Mouse (Mus musculus) cortical plate, adult 2 months (tissue): ENCODE results near the gene Mtmr4. TPM values are rescaled to one million over a fixed set of nuclear protein-coding genes. Genes with fewer than 3 reads are reported as not detected.
A peak's percentile ranks its signal among the peaks of the same experiment; 100 is the strongest.

Experiments used
- H3K27ac ChIP-seq: fragments of 200-500 bp; 2 replicates; pipeline ENCODE4 v1.5.1; 2012; ENCODE audit warnings: low read length, control low read depth, inconsistent platforms; ENCODE audit not compliant: insufficient read depth
- H3K4me1 ChIP-seq: fragments of 200-500 bp; 2 replicates; pipeline ENCODE4 v1.6.1; 2011; ENCODE audit warnings: low read length; ENCODE audit not compliant: control insufficient read depth, insufficient read depth
- H3K4me3 ChIP-seq: fragments of 200-500 bp; 2 replicates; pipeline ENCODE4 v1.5.1; 2011; ENCODE audit warnings: mild to moderate bottlenecking, low read length, control low read depth; ENCODE audit not compliant: insufficient read depth
- CTCF ChIP-seq: fragments of 200-500 bp; IDR thresholded peaks from 2 replicates; pipeline ENCODE4 v1.5.1; 2011; ENCODE audit warnings: mild to moderate bottlenecking, control low read depth, low read length; ENCODE audit not compliant: insufficient read depth; ENCODE audit errors: extremely low read depth
- POLR2A ChIP-seq: fragments of 200-500 bp; IDR thresholded peaks from 2 replicates; pipeline ENCODE4 v1.6.1; 2011; ENCODE audit warnings: mild to moderate bottlenecking, low read length, control low read depth; ENCODE audit not compliant: insufficient read depth; ENCODE audit errors: extremely low read depth
- polyA plus RNA-seq: library from polyadenylated mRNA; depleted of rRNA; stranded (reverse); fragments of >200 nt; gene quantifications from 2 replicates; pipeline ENCODE4 v1.2.3, GENCODE M21; 2012

The Mtmr4 gene
- polyA plus RNA-seq, 1 experiment = 46.0 TPM

DNA sequence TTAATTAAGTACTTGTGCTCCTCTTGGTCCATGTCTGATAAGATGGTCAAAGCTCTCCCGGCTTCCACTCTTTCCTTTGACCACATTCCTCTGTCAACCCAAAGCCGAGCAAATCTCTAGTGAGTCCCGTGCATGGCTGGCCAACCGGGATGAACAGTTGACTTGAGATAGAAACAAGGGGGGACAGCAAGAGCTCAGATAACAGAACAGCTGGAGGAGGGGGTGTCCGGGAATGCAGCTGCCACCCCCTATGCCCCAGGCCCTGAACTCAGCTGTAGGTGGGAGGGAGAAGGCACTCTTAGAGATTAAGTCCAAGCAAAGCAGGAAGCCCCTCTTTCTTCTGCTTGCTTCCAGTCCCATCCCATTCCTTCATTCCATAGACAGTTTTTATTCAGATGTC, 21.2 kb upstream of the Mtmr4 start:
- no peak overlapping the region for H3K4me3 ChIP-seq
- H3K4me1 ChIP-seq = peaks cover 4% of the 10 kb centered on the region; the same call in 1 of the 2 replicates
- no peak overlapping the region for H3K27ac ChIP-seq
- TF ChIP-seq POLR2A (no peak), CTCF (no peak)

DNA sequence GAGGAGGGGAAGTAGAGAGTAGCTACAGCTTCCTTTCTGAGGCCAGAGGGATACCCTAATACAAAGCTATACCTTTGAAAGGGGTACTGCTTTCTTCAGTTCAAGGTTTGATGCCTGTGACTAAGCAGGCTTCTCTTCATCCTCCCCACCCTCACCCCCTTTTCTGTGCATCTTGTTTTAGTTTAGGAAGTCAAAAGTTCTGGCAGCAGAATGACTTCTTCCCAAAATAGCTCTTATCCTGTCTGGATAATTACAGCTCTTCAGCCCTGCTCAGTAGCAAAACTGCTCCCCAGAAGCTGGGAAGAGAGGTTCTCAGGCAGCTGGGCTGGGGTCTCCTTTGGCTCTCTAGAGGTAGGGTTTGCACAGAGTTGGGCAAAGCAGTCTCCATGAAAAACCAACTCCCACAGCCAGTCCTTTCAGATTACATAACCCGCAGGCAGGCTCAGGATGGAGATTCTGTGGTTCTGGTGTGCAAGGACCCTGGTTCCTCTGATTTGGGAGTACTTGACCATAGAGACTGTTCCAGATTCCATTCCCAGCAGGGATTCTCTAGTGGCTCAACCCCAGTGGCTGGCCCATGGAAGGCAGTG, 20.5 kb upstream of the Mtmr4 start:
- no peak overlapping the region for H3K4me3 ChIP-seq
- TF ChIP-seq POLR2A = no peak
- H3K27ac ChIP-seq = 0 out of 2 replicates have a peak overlapping the region, but pooled peaks have one; percentile 17
- H3K4me1 ChIP-seq = peaks cover 4% of the 10 kb centered on the region; the same call in 1 of the 2 replicates

DNA sequence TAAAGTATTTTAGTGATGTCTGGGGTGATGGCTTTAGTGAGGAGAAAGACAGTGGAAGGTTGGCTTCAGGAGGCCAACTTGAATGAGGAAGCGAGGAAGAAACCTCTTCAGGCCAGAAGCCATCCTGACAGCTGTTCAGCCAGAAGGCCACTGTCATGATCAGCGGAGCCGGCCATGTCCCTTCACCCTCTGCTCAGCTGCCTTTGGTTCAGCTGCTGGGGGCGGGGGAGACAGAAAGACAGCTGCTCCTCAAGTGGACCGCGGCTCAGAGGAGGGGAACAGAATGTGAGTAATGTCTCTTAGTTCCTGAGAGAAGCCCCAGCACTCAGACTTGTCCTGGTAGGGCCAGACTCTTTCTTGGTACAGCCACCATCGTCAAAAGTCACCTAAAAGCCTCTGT, 18.2 kb upstream of the Mtmr4 start:
- Histone ChIP-seq H3K4me1 (peaks cover 8% of the 10 kb centered on the region), H3K4me3 (no peak overlapping the region), H3K27ac (no peak overlapping the region)
- TF ChIP-seq POLR2A (no peak), CTCF (no peak)

DNA sequence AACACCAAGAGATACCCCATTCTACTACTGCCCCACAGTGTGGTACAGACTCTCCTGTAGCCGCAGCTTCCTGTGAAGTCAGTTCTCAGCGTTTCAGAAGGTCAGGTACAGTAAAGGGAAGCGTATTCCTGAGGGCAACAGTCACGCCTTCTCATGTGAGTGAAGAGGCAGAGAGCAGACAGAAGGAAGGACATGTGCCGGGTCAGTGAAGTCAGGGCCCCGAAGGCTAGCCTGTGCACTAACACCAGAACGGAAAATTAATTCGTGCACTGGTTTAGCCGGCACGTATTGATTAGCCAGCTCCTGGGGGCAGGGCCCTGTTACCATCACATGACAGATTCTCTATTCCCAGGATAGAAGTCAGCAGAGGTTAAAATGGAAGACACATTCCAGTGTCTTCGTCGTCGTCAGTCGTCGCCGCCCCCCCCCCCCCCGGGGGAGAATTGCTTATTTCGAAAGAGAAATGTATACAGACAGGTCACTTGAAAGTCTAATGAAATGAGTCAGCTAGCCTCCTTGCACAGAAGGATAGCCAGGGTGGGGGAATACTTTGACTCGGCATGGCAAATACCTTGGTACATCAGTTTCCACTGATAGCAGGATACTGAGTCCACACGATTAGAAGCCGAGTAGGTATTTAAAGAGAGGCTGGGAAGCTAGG, 17.3 kb upstream of the Mtmr4 start:
- Histone ChIP-seq H3K4me1 (peaks cover 8% of the 10 kb centered on the region), H3K27ac (no peak overlapping the region), H3K4me3 (no peak overlapping the region)
- TF ChIP-seq POLR2A (no peak), CTCF (no peak)

DNA sequence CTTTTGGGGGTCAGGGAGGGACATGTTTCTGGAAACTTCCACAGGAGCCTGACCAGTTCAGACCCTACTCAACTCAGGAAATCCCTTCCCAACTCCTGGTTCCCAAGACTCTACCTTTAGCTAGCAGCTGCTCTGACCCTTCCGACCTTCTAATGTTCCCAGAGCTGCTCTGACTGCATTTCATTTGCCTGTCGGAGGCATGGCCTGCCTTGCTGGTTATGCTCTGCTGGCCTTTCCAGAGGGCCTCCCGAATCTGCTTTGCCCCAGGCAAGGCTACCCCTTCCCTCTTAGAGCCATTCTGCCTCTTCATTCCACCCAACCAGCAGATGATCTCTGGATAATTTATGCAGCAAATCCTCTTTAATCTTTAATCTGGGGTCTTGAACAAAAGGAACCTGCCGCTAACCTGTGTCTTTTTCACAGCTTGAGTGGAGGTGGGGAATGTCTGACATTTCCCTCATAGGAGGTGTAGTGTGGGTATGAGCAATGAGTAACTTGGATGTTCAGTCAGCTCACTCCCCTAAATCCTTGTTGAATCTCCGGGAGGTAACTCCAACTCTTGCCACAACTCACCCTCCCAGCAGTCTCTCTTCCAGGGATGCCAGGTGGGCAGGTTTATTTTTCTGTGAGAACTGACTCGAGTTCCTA, 14.2 kb upstream of the Mtmr4 start:
- Histone ChIP-seq H3K4me3 (peak overlapping the region; percentile 78), H3K4me1 (peaks cover 4% of the 10 kb centered on the region), H3K27ac (peak overlapping the region; percentile 48)
- no peak for TF ChIP-seq CTCF
- no peak for TF ChIP-seq POLR2A

DNA sequence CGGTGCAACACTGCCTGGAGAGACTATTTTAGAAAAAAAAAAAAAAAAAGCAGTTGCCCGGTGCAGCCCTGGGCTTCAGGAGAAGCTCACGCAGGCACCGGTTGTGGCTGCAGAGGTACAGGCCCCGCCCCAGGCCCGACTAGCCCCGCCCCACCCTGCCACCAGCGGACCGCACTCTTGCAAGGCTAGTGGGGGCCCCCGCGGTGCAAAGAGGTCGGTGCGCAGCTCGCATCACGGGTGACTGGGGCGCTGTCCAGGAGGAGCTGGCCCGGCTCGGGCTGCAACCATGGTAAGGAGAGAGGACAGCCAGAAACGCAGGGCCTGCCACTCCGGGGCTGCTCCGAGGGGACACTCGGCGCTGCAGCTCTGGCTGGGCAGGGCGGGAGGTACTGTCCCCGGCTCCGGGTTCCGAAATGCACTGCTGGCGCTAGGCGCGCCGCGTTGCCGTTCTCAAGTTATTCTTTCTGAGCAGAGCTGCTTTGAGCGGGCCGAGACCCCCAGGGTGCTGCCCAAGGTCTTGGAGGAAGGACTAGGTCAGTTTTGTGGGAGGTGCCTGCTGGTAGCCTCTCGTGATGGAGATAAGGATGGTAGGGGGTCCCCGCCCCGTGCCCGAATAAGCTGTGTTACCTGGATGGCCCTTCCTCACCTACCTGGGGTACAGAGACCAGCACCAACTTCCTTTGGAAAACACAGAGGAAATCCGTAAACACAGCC, 13.6 kb upstream of the Mtmr4 start:
- peak overlapping the region; percentile 78 for H3K4me3 ChIP-seq

DNA sequence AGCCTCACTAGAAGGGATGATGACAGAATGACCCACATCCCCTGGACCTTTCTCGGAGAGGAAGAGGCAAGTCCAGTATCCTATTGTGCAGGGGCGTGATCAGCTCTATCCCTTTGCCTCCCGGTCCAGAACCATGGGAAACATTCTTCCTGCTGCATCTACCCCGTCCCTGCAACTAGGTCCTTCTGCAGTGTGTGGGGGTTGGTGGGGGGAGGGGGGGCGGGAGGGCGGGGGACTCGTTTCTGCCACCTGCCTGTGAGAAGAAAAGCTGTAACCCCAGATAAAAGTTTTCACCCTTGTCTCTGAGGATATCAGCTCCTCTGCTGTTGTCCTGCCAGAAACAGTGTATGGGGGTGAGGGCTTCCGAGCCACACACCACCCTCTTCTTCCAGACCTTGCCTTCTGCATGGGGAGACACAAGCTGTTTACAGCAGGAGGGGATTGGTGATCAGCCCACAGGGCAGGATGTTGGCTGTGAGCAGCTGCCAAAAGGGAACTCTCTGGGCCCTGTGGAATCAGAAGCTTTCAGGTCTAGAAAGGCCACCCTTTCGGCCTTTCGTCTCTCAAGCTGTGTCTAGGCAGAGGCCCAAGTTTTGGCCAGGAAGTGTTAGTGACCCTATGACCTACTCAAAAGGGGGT, 12.9 kb upstream of the Mtmr4 start:
- peak overlapping the region; percentile 97 for H3K27ac ChIP-seq
- TF ChIP-seq CTCF = no peak
- TF ChIP-seq POLR2A = no peak
- H3K4me3 ChIP-seq = peak overlapping the region; percentile 78
- H3K4me1 ChIP-seq = peaks cover 4% of the 10 kb centered on the region

More for the DNA sequence above, 13.6 kb upstream of the Mtmr4 start:
- H3K27ac ChIP-seq = peak overlapping the region; percentile 97
- TF ChIP-seq CTCF = no peak
- no peak for TF ChIP-seq POLR2A
- H3K4me1 ChIP-seq = peaks cover 4% of the 10 kb centered on the region

DNA sequence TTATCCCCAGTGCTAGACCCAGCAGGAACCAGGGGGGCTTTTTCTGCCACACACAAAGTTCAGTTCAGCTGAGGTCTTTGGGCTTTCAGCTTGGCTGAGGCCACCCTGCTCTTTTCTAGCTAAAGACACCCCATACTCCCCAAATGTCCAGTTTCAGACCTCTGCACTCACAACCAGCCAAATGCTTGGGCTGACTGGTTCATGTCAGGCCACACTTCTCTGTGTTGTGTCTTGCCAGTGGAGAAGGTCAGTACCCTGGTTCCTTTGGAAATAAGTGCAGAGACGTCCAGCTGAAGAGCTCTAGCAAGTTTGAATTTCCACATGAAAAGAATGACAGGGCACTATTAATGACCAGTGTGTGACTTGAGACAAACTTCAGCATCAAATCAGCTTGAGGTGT, 12.2 kb upstream of the Mtmr4 start:
- Histone ChIP-seq H3K4me1 (peaks cover 4% of the 10 kb centered on the region), H3K27ac (peak overlapping the region; percentile 40; the same call in 1 of the 2 replicates), H3K4me3 (peak overlapping the region; percentile 24; the same call in 1 of the 2 replicates)
- no peak for TF ChIP-seq POLR2A
- TF ChIP-seq CTCF = no peak

DNA sequence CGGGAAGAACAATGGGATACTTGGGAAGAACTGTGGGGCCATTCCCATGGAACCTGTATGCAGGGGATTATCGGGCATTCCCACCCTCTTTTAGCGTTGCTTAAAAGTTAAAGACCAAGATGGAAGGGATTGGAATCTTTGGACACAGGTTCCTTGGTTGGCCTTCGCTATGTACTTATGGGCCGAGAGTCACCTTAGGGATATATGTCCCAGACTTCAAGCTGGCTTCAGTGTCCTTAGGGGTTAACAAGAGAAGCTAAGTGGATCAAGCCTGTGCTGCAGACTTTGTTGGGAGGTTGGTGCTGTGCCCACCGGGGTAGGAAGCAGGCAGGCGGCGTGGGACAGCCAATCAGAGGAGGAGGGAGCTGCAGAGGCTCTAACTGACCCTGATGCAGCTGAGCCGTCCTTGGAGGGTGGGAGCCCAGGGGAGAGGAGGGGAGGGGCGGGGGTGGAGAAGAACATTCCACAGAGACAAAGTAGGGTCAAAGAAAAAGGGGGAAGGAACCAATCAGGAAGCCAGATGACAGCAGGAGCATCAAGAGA, 11.3 kb upstream of the Mtmr4 start:
- TF ChIP-seq CTCF = no peak
- TF ChIP-seq POLR2A = no peak
- H3K4me3 ChIP-seq = peak overlapping the region; percentile 24
- H3K27ac ChIP-seq = peak overlapping the region; percentile 89
- peaks cover 4% of the 10 kb centered on the region for H3K4me1 ChIP-seq
